Mouse (Mus musculus) CH12.LX (cell line): ENCODE results near the gene Smarcc2. TPM values are rescaled to one million over a fixed set of nuclear protein-coding genes. Genes with fewer than 3 reads are reported as not detected.

Experiments used
- DNase-seq: peaks from one replicate; pipeline ENCODE4 v3.0.0-alpha.2; 2013; ENCODE audit errors: extremely low read depth
- H3K27ac ChIP-seq: 2 replicates; pipeline ENCODE4 v1.5.1; 2012; ENCODE audit warnings: low read depth, mild to moderate bottlenecking, control low read depth, moderate library complexity; ENCODE audit not compliant: insufficient read depth
- H3K27me3 ChIP-seq: replicated peaks from 2 replicates; pipeline ENCODE3; 2012; ENCODE audit warnings: inconsistent platforms
- H3K36me3 ChIP-seq, 2 experiments: replicated peaks in 1 of 2; 2 replicates each; pipeline versions ENCODE3 to v1.6.1; 2012; ENCODE audit warnings: inconsistent platforms in 1 of 2, low read length in 1 of 2, mild to moderate bottlenecking in 1 of 2, mixed read lengths in 1 of 2, moderate library complexity in 1 of 2; ENCODE audit not compliant: control insufficient read depth in 1 of 2, insufficient read depth in 1 of 2
- H3K4me1 ChIP-seq, 2 experiments: 2 replicates each; pipeline ENCODE4 v1.6.1; 2012; ENCODE audit warnings: inconsistent platforms in 1 of 2, moderate library complexity in 1 of 2; ENCODE audit not compliant: insufficient read depth in 2 of 2, control insufficient read depth in 1 of 2
- H3K4me2 ChIP-seq: 2 replicates; pipeline ENCODE4 v1.6.1; 2012; ENCODE audit warnings: low read depth, mild to moderate bottlenecking, control low read depth; ENCODE audit not compliant: poor library complexity, insufficient read depth, severe bottlenecking
- H3K4me3 ChIP-seq, 3 experiments: fragments of 150-350 bp in 1 of 3; sonication (generic) in 1 of 3; replicated peaks in 1 of 3; 2 replicates each; pipeline versions ENCODE3 to v1.5.1; 2011 to 2012; ENCODE audit warnings: low read depth in 2 of 3, low read length in 2 of 3, mild to moderate bottlenecking in 2 of 3, moderate library complexity in 2 of 3, control low read depth in 1 of 3, improper control_type of control experiment in 1 of 3, inconsistent platforms in 1 of 3, mixed read lengths in 1 of 3; ENCODE audit not compliant: poor library complexity in 1 of 3
- H3K79me2 ChIP-seq: replicated peaks from 2 replicates; pipeline ENCODE4 v1.6.1; 2012; ENCODE audit warnings: mild to moderate bottlenecking, moderate library complexity; ENCODE audit not compliant: control insufficient read depth, poor library complexity, insufficient read depth, severe bottlenecking; ENCODE audit errors: extremely low read depth
- H3K9ac ChIP-seq: 2 replicates; pipeline ENCODE4 v1.6.1; 2012; ENCODE audit warnings: low read depth, mild to moderate bottlenecking, control low read depth, moderate library complexity; ENCODE audit not compliant: insufficient read depth
- H3K9me3 ChIP-seq: replicated peaks from 2 replicates; pipeline ENCODE3; 2012; ENCODE audit warnings: low read length, inconsistent platforms, mixed read lengths
- ELF1 ChIP-seq: IDR thresholded peaks from 2 replicates; pipeline ENCODE4 v1.6.1; 2014; ENCODE audit warnings: low read depth, mild to moderate bottlenecking, inconsistent platforms, low read length, improper control_type of control experiment
- ETS1 ChIP-seq: conservative IDR thresholded peaks from 2 replicates; pipeline ENCODE4 v1.6.1; 2012; ENCODE audit warnings: low read depth, mild to moderate bottlenecking, inconsistent platforms, low read length, improper control_type of control experiment, moderate library complexity
- JUN ChIP-seq: IDR thresholded peaks from 2 replicates; pipeline ENCODE4 v1.6.1; 2011; ENCODE audit warnings: low read depth, mild to moderate bottlenecking, low read length, improper control_type of control experiment, moderate library complexity; ENCODE audit not compliant: insufficient read depth
- KAT2A ChIP-seq: IDR thresholded peaks from 2 replicates; pipeline ENCODE4 v1.6.1; 2012; ENCODE audit warnings: low read length, improper control_type of control experiment, inconsistent platforms; ENCODE audit not compliant: insufficient replicate concordance
- MAZ ChIP-seq: IDR thresholded peaks from 2 replicates; pipeline ENCODE4 v1.6.1; 2012; ENCODE audit warnings: low read depth, mild to moderate bottlenecking, inconsistent platforms, low read length, improper control_type of control experiment, moderate library complexity
- NELFE ChIP-seq: IDR thresholded peaks from 2 replicates; pipeline ENCODE4 v1.6.1; 2011; ENCODE audit warnings: low read depth, low read length, improper control_type of control experiment
- NRF1 ChIP-seq: IDR thresholded peaks from 2 replicates; pipeline ENCODE4 v1.6.1; 2014; ENCODE audit warnings: low read depth, mild to moderate bottlenecking, inconsistent platforms, low read length, improper control_type of control experiment, moderate library complexity
- PAX5 ChIP-seq: IDR thresholded peaks from 2 replicates; pipeline ENCODE4 v1.6.1; 2012; ENCODE audit warnings: low read length, inconsistent platforms, mixed read lengths
- POLR2A ChIP-seq: IDR thresholded peaks from 2 replicates; pipeline ENCODE4 v1.6.1; 2011; ENCODE audit warnings: low read depth, mild to moderate bottlenecking, improper control_type of control experiment, low read length
- RAD21 ChIP-seq: IDR thresholded peaks from 2 replicates; pipeline ENCODE4 v1.6.1; 2011; ENCODE audit warnings: low read depth, mild to moderate bottlenecking, low read length, improper control_type of control experiment, moderate library complexity
- RCOR1 ChIP-seq: conservative IDR thresholded peaks from 2 replicates; pipeline ENCODE4 v1.6.1; 2012; ENCODE audit warnings: low read depth, mild to moderate bottlenecking, inconsistent platforms, low read length, improper control_type of control experiment
- SIN3A ChIP-seq: IDR thresholded peaks from 2 replicates; pipeline ENCODE4 v1.6.1; 2012; ENCODE audit warnings: low read length, improper control_type of control experiment, inconsistent platforms
- TBP ChIP-seq: conservative IDR thresholded peaks from 2 replicates; pipeline ENCODE4 v1.6.1; 2011; ENCODE audit warnings: low read depth, low read length, improper control_type of control experiment
- UBTF ChIP-seq: IDR thresholded peaks from 2 replicates; pipeline ENCODE4 v1.6.1; 2012; ENCODE audit warnings: low read depth, mild to moderate bottlenecking, inconsistent platforms, low read length, improper control_type of control experiment, moderate library complexity
- ZC3H11A ChIP-seq: IDR thresholded peaks from 2 replicates; pipeline ENCODE4 v1.6.1; 2012; ENCODE audit warnings: low read depth, mild to moderate bottlenecking, inconsistent platforms, low read length, improper control_type of control experiment
- ZKSCAN1 ChIP-seq: IDR thresholded peaks from 2 replicates; pipeline ENCODE4 v1.6.1; 2012; ENCODE audit warnings: low read depth, inconsistent platforms, low read length, improper control_type of control experiment, borderline replicate concordance
- ZMIZ1 ChIP-seq: IDR thresholded peaks from 2 replicates; pipeline ENCODE4 v1.6.1; 2012; ENCODE audit warnings: low read depth, mild to moderate bottlenecking, inconsistent platforms, low read length, improper control_type of control experiment
- dilution Hi-C: fragments of 300-500 bp; cut with MboI; formaldehyde crosslinking; loops from 2 replicates; pipeline ENCODE4 v1.14.3; 2020; ENCODE audit warnings: low sequenced_read_pairs; ENCODE audit not compliant: extremely low pct_unique_long_range_greater_than_20kb, extremely low pct_ligation_motif_present
- in situ Hi-C: fragments of 300-500 bp; cut with MboI; formaldehyde crosslinking; loops from 3 replicates; pipeline ENCODE4 v1.14.3; 2019; ENCODE audit warnings: low sequenced_read_pairs, low pct_ligation_motif_present, low pct_unique_long_range_greater_than_20kb, mixed read lengths
- polyA plus RNA-seq: library from polyadenylated mRNA; unstranded; fragments of >175 nt; gene quantifications from 2 replicates; pipeline ENCODE4 v1.2.1, GENCODE M21; 2012; ENCODE audit warnings: low read depth; ENCODE audit not compliant: insufficient read length
- total RNA-seq, 2 experiments: library from RNA; depleted of rRNA; stranded (reverse); fragments of 300-350 nt in 1 of 2; fragments of >200 nt in 1 of 2; gene quantifications; 2 replicates each; pipeline ENCODE4 v1.2.3; 2012 to 2014

The Smarcc2 gene
- total and polyA plus RNA-seq, 3 experiments, result 6.1 to 42.6 (median 24.8) TPM

DNA sequence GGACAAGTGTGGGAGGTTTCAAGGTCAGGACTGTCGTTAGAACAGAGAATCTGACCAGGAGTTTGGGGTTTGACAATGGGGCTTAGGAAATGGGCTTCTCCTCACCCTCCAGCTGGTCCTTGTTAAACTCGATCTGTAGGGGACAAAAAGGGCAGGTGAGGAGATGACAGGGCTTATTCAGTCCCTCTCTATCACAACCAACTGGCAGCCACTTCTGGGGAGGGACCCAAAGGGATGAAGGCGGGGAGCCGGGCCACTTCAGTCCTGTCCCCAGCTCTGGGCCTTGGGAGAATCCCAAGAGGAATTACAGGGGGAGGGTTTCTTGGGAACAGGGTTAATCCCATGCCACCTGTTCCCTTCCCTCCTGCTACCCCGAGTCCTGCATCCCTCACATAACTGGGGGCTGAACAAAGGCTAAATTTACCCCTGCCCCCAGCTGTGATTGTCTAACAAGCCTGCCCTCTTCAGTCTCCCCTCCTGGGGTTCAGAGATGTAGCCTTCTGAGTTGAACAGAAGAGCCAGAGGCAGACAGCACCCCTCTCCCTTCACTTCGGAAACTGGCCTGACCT is 37.5 kb downstream of the Smarcc2 start:
- H3K27me3 ChIP-seq, result no peaks in the 10 kb centered on the region
- peaks cover 7 to 12% of the 10 kb centered on the region in 2 experiments for H3K36me3 ChIP-seq
- H3K9me3 ChIP-seq, result no peaks in the 10 kb centered on the region
- no peak overlapping the region for H3K4me2 ChIP-seq
- H3K4me1 ChIP-seq, result peaks cover 11 to 40% of the 10 kb centered on the region in 2 experiments; a peak in 3 of 4 replicates
- no peak overlapping the region for H3K9ac ChIP-seq
- no peak for DNase-seq
- H3K4me3 ChIP-seq, result no peak overlapping the region
- no peak for TF ChIP-seq NELFE
- no peak for TF ChIP-seq ZC3H11A
- TF ChIP-seq PAX5, result no peak
- dilution Hi-C loops, result no loop called here
- no peak overlapping the region for H3K27ac ChIP-seq
- H3K79me2 ChIP-seq, result peaks cover 15% of the 10 kb centered on the region
- in situ Hi-C loops, result no loop called here

DNA sequence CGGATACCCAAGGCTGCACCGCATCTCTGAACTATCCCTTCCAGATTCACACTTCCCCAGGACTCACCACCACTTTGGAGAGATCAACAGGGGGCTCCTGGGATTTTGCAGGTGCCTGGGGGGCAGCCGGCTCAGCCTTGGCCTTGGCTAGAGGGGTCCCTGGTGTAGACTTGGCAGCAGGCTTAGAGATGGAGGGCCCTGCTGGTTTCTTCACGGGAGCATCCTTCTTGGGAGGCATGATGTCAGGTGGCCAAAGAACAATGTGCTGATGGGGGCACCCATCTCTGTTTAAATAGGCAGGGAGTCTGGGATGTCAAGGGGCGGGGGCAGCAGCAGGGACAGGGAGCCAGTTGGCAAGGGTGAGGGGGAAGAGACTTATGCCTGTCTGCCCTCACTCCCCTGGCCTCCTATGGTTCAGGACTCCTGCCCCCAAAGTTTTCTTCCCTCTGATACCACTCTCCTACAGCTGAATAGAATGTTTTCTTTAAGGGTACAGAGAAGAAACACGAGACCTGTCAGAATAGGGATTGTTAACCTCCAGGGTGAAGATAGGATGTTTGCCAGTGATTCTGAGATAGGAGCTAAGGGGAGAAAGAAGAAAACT is 38.2 kb downstream of the Smarcc2 start:
- no peak for TF ChIP-seq UBTF
- TF ChIP-seq ZMIZ1, result no peak
- TF ChIP-seq RAD21, result no peak
- no peak for TF ChIP-seq ZC3H11A
- no peak for TF ChIP-seq POLR2A
- TF ChIP-seq JUN, result no peak
- TF ChIP-seq MAZ, result no peak
- TF ChIP-seq SIN3A, result no peak
- TF ChIP-seq PAX5, result no peak
- no peak for TF ChIP-seq ZKSCAN1
- TF ChIP-seq TBP, result no peak
- no peak for TF ChIP-seq ELF1
- TF ChIP-seq ETS1, result no peak
- no peak for TF ChIP-seq KAT2A
- no peak for TF ChIP-seq NRF1
- TF ChIP-seq RCOR1, result no peak
- H3K4me3 ChIP-seq, result no peak overlapping the region
- H3K4me1 ChIP-seq, result peaks cover 4 to 34% of the 10 kb centered on the region in 2 experiments; a peak in 3 of 4 replicates

More for the DNA sequence above, 38.2 kb downstream of the Smarcc2 start:
- dilution Hi-C loops, result no loop called here
- Histone ChIP-seq H3K36me3 (peaks cover under 1 to 6% of the 10 kb centered on the region in 2 experiments), H3K79me2 (peaks cover 12% of the 10 kb centered on the region), H3K27ac (no peak overlapping the region), H3K4me2 (no peak overlapping the region), H3K9ac (no peak overlapping the region), H3K27me3 (no peaks in the 10 kb centered on the region), H3K9me3 (no peaks in the 10 kb centered on the region)
- DNase-seq, result no peak
- in situ Hi-C loops, result no loop called here
